Comparison of ENCODE assay signal across 15 mouse cellular contexts in the genomic region with DNA sequence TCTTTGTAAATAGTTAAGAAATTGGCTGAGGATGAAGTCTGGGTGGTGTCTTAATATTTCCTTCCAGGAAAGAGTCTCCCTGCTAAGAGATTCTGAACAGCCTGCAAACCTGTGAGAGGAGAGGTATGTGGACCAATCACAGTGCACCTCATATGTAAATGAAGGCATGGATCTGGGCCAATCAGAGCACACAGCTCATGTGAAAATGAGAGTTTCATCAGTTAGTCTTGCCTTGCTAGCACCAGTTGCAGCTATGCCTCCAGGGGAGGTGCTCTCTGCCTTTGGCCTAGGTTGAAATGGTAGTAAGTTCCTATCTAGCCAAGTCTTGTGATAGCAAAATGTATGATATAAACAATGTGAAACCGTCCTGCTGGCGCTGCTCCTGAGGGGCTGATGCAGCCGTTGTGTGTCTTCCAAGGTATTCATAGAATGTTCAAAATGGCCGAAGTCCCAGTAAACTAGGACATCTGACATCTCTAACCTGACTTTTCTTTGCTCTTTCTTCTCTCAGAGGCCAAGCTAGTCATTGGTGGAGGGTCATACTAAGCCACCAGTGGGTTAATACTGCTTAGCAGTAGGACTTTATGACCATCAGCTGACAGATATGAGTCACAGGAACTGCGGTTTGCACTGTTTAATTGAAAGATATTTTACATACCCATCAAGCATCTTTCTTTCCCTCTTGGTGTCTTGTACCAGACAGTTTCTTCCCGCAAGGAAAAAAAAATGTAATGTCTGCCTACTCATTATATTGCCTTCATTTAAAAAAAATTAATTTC. TPM values are rescaled to one million over a fixed set of nuclear protein-coding genes. Genes with fewer than 3 reads are reported as not detected.
DNase-seq lines count a peak whose midpoint lies in the region; TF ChIP-seq lines count a peak whose summit lies in the region.
"Had no signal": no experiment of that assay in that cellular context is flagged by ENCODE, and none has a peak within 500 bp of the region (broad histone marks: within the 10 kb centered on the region; RNA-seq: fewer than 3 reads in every experiment).

No protein-coding gene starts in this region.

- no peak overlapping the region for H3K4me2 ChIP-seq in CH12.LX (ENCODE audit: insufficient read depth, low read depth, poor library complexity, severe bottlenecking)
- H3K4me2 ChIP-seq: hindbrain, embryonic 15.5 days; lung, embryonic 15.5 days; neural tube, embryonic 15.5 days had no signal

- no peak overlapping the region for H3K27ac ChIP-seq in CH12.LX (ENCODE audit: insufficient read depth, low read depth)
- H3K27ac ChIP-seq in heart, adult 2 months = no peak overlapping the region
- H3K27ac ChIP-seq: embryonic facial prominence, embryonic 10.5 days; hindbrain, embryonic 15.5 days; lung, embryonic 15.5 days; neural tube, embryonic 15.5 days had no signal

- no peak overlapping the region for H3K9ac ChIP-seq in CH12.LX (ENCODE audit: insufficient read depth, low read depth)
- no peak overlapping the region for H3K9ac ChIP-seq in heart, adult 2 months (ENCODE audit: low read depth, low read length)
- H3K9ac ChIP-seq: hindbrain, embryonic 15.5 days; lung, embryonic 15.5 days; neural tube, embryonic 15.5 days had no signal

- no peak overlapping the region for H3K4me3 ChIP-seq in CH12.LX (replicated peaks in 1 of 3; ENCODE audit: low read depth in 2 of 3, low read length in 2 of 3, poor library complexity in 1 of 3)
- no peak overlapping the region for H3K4me3 ChIP-seq in heart, adult 2 months
- H3K4me3 ChIP-seq: embryonic facial prominence, embryonic 10.5 days; hindbrain, embryonic 15.5 days; lung, embryonic 15.5 days; megakaryocyte, embryonic 14.5 days; neural tube, embryonic 15.5 days had no signal

- WGBS in heart, adult 2 months = 65% methylated on average over 6 of the region's 6 CpGs

- intact Hi-C loops in heart, adult 2 months (cut with DNase I) = loop anchor here (1.0 to 2.0 kb wide), 2 partner anchors 28 to 101 kb away; no protein-coding TSS in a partner anchor

- in situ Hi-C loops in CH12.LX (cut with MboI; ENCODE audit: low pct_ligation_motif_present, low pct_unique_long_range_greater_than_20kb, low sequenced_read_pairs) = loop anchor here (10.0 kb wide), 1 partner anchor 101 kb away; no protein-coding TSS in a partner anchor

- no peak for TF ChIP-seq CTCF in CH12.LX (conservative IDR thresholded peaks at IDR 0.05 in 1 of 2, IDR thresholded peaks at IDR 0.05 in 1 of 2; ENCODE audit: low read depth in 2 of 2, low read length in 2 of 2)
- TF ChIP-seq CTCF in heart, adult 2 months (IDR thresholded peaks at IDR 0.05) = no peak

- no peak for TF ChIP-seq POLR2A in CH12.LX (IDR thresholded peaks at IDR 0.05; ENCODE audit: low read depth, low read length)
- no peak for TF ChIP-seq POLR2A in heart, adult 2 months (IDR thresholded peaks at IDR 0.05; ENCODE audit: insufficient read depth, low read depth, low read length)

- DNase-seq in 416B (ENCODE audit: low read depth) = peak; percentile 48
- peak; percentile 22 for DNase-seq in CH12.LX (ENCODE audit: extremely low read depth)
- peak; percentile 7 for DNase-seq in induced T-regulatory cell, adult 2 months (ENCODE audit: low read depth)
- peak; percentile 32 to 61 for DNase-seq in kidney, postnatal 25 days
- DNase-seq in heart, adult 2 months = no peak
- DNase-seq in gastrocnemius, postnatal 10 days = no peak
- no peak for DNase-seq in T-cell, adult 2 months (ENCODE audit: low spot score)
- DNase-seq: adrenal gland, adult 8-10 months; cerebellum, adult 9-10 months; heart, postnatal 14 days had no signal

- dilution Hi-C loops in CH12.LX (cut with MboI; ENCODE audit: extremely low pct_ligation_motif_present, extremely low pct_unique_long_range_greater_than_20kb, low sequenced_read_pairs) = no loop called here

- no peaks in the 10 kb centered on the region for H3K79me2 ChIP-seq in CH12.LX (replicated peaks; ENCODE audit: control insufficient read depth, extremely low read depth, insufficient read depth, poor library complexity, severe bottlenecking)
- H3K79me2 ChIP-seq in heart, adult 2 months (replicated peaks; ENCODE audit: control insufficient read depth, insufficient read depth, low read length) = no peaks in the 10 kb centered on the region

- no peaks in the 10 kb centered on the region for H3K27me3 ChIP-seq in CH12.LX (replicated peaks)
- no peaks in the 10 kb centered on the region for H3K27me3 ChIP-seq in heart, adult 2 months (ENCODE audit: control insufficient read depth, insufficient read depth, low read length)
- H3K27me3 ChIP-seq: hindbrain, embryonic 15.5 days; lung, embryonic 15.5 days; neural tube, embryonic 15.5 days had no signal

- peaks cover 0 to 8% of the 10 kb centered on the region in 2 experiments; a peak in 2 of 4 replicates for H3K4me1 ChIP-seq in CH12.LX (ENCODE audit: control insufficient read depth in 1 of 2, insufficient read depth in 2 of 2)
- H3K4me1 ChIP-seq in heart, adult 2 months (ENCODE audit: control insufficient read depth, insufficient read depth, low read length) = no peaks in the 10 kb centered on the region
- H3K4me1 ChIP-seq: embryonic facial prominence, embryonic 10.5 days; hindbrain, embryonic 15.5 days; lung, embryonic 15.5 days; megakaryocyte, embryonic 14.5 days; neural tube, embryonic 15.5 days had no signal

- no peaks in the 10 kb centered on the region for H3K9me3 ChIP-seq in CH12.LX (replicated peaks; ENCODE audit: low read length)
- H3K9me3 ChIP-seq: embryonic facial prominence, embryonic 10.5 days; hindbrain, embryonic 15.5 days; lung, embryonic 15.5 days; megakaryocyte, embryonic 14.5 days; neural tube, embryonic 15.5 days had no signal

- no peak for TF ChIP-seq RAD21 in CH12.LX (IDR thresholded peaks at IDR 0.05; ENCODE audit: low read depth, low read length)

- TF ChIP-seq EP300 in CH12.LX (IDR thresholded peaks at IDR 0.05; ENCODE audit: low read length) = no peak
- no peak for TF ChIP-seq EP300 in heart, adult 2 months (IDR thresholded peaks at IDR 0.05; ENCODE audit: insufficient read depth, low read depth, low read length)

- H3K36me3 ChIP-seq in CH12.LX (replicated peaks in 1 of 2; ENCODE audit: control insufficient read depth in 1 of 2, insufficient read depth in 1 of 2, low read length in 1 of 2) = no peaks in the 10 kb centered on the region
- H3K36me3 ChIP-seq in heart, adult 2 months (ENCODE audit: control insufficient read depth, insufficient read depth, low read length) = no peaks in the 10 kb centered on the region
- H3K36me3 ChIP-seq: embryonic facial prominence, embryonic 10.5 days; hindbrain, embryonic 15.5 days; lung, embryonic 15.5 days; neural tube, embryonic 15.5 days had no signal

TF ChIP-seq in CH12.LX, 34 proteins besides CTCF, POLR2A, EP300 and RAD21:
- no peak for TF ChIP-seq NRF1 (IDR thresholded peaks at IDR 0.05; ENCODE audit: low read depth, low read length)

RNA-seq across cellular contexts. Expression of gene Acpp, which starts 32.0 kb away (rescaled TPM):
- total RNA-seq in CH12.LX (2012; rRNA removed) (0.17 and 0.30 TPM in 2 replicates), CH12.LX (2014; rRNA removed) (0.19 and 0.27 TPM in 2 replicates)
- 0.56 and 0.97 TPM in 2 replicates for polyA plus RNA-seq in CH12.LX (2012; ENCODE audit: insufficient read length, low read depth)
- under 1 TPM; 0.23 to 0.41 TPM for total RNA-seq in heart, adult 2 months (2021)
- polyA plus RNA-seq in heart, adult 2 months (2012; rRNA removed) = 0.03 and 0.35 TPM in 2 replicates
- total RNA-seq in gastrocnemius, postnatal 10 days (2021) = under 1 TPM; 0.12 to 0.43 TPM

RNA-seq across cellular contexts. Expression of gene Dnajc13, which starts 42.8 kb away (rescaled TPM):
- total RNA-seq in CH12.LX (2012; rRNA removed) (30.1 and 34.5 TPM in 2 replicates), CH12.LX (2014; rRNA removed) (27.6 and 30.4 TPM in 2 replicates)
- polyA plus RNA-seq in CH12.LX (2012; ENCODE audit: insufficient read length, low read depth) = 31.5 and 51.9 TPM in 2 replicates
- total RNA-seq in heart, adult 2 months (2021) = 10 to 100 TPM; 29.2 to 31.6 TPM
- polyA plus RNA-seq in heart, adult 2 months (2012; rRNA removed) = 31.0 and 32.3 TPM in 2 replicates
- 10 to 100 TPM; 25.8 to 32.5 TPM for total RNA-seq in gastrocnemius, postnatal 10 days (2021)

Comparison
In these comparisons a context has a peak if more than half of its experiments do, and no peak if none do; other contexts are left out.
1. DNase-seq: peak in 416B (single experiment), CH12.LX (single experiment), induced T-regulatory cell, adult 2 months (single experiment) and kidney, postnatal 25 days (2 of 2); none in heart, adult 2 months (0 of 2), gastrocnemius, postnatal 10 days (single experiment) and T-cell, adult 2 months (single experiment).